Mouse (Mus musculus) liver, embryonic 13.5 days (tissue): ENCODE data around the gene Nanos3. TPM values are rescaled to one million over a fixed set of nuclear protein-coding genes. Genes with fewer than 3 reads are reported as not detected.

Source experiments
- ATAC-seq: fragments of 200-750 bp; cut with Nextera tagmentation; 2 replicates; pipeline ENCODE4 v1.8.0; 2017; ENCODE audit warnings: low read depth, mild to moderate bottlenecking, moderate number of reproducible peaks, moderate library complexity
- DNase-seq: peaks from one replicate; pipeline ENCODE4 v3.0.0; 2022
- H3K27ac ChIP-seq: fragments of 300-500 bp; sonication (generic); 2 replicates; pipeline ENCODE4 v1.5.1; 2015; ENCODE audit warnings: moderate library complexity, mild to moderate bottlenecking, inconsistent platforms
- H3K27me3 ChIP-seq: fragments of 300-500 bp; sonication (generic); 2 replicates; pipeline ENCODE4 v1.6.1; 2015; ENCODE audit warnings: mild to moderate bottlenecking, inconsistent platforms
- H3K36me3 ChIP-seq: fragments of 300-500 bp; sonication (generic); 2 replicates; pipeline ENCODE4 v1.6.1; 2015; ENCODE audit warnings: mild to moderate bottlenecking, inconsistent platforms
- H3K4me1 ChIP-seq: fragments of 300-500 bp; sonication (generic); replicated peaks from 2 replicates; pipeline ENCODE4 v1.6.1; 2015; ENCODE audit warnings: inconsistent platforms
- H3K4me2 ChIP-seq: fragments of 300-500 bp; sonication (generic); 2 replicates; pipeline ENCODE4 v1.6.1; 2015; ENCODE audit warnings: inconsistent platforms, mild to moderate bottlenecking, moderate library complexity
- H3K4me3 ChIP-seq: fragments of 300-500 bp; sonication (generic); replicated peaks from 2 replicates; pipeline ENCODE4 v1.5.1; 2015; ENCODE audit warnings: mild to moderate bottlenecking, inconsistent platforms
- H3K9ac ChIP-seq: fragments of 300-500 bp; sonication (generic); 2 replicates; pipeline ENCODE4 v1.6.1; 2015; ENCODE audit warnings: mild to moderate bottlenecking, inconsistent platforms
- H3K9me3 ChIP-seq: fragments of 300-500 bp; sonication (generic); replicated peaks from 2 replicates; pipeline ENCODE4 v1.6.1; 2016; ENCODE audit warnings: inconsistent platforms
- WGBS: fragments of 180-500 bp; shearing (Covaris S2); methylation state at CpG from one replicate; pipeline ENCODE4 v1.1.7; 2015; ENCODE audit not compliant: insufficient replicate concordance; 5-methylcytosine and 5-hydroxymethylcytosine counted together
- polyA plus RNA-seq: library from polyadenylated mRNA; unstranded; fragments of >200 nt; fragmentation: Nextera tagmentation; extraction: Ambion mirVana; gene quantifications from 2 replicates; pipeline ENCODE4 v1.2.1, GENCODE M21; 2015

The Nanos3 gene
- polyA plus RNA-seq, 1 experiment from 2014 or later = 0.28 TPM

DNA sequence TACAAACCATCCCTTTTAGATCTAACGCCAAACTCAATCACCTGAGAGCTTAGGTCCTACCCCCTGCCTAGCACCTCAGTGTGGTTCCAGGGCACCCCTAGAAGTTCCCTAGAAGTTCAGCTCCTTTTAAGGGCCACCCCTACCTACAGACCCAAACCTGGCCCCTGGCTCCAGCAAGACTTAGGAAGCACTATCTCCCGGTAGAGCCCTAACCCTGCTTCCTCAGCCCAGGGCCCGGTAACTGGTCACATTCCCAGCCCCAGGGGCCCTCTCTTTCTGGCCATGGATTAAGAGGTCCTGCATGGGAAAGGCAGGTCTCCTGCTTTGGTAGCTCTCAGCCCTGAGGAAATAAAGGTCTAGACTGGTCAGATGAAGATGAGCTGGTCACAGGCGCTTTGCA, 5.1 kb downstream of the Nanos3 start:
- no peak overlapping the region for H3K27ac ChIP-seq

GRCm38 (mm10) chr8:84178592-84178991, 6.4 kb downstream of the Nanos3 start:
- no peak for DNase-seq
- 70% methylated on average over 8 of the region's 8 CpGs for WGBS
- Histone ChIP-seq H3K4me1 (peaks cover 43% of the 10 kb centered on the region), H3K4me2 (no peak overlapping the region), H3K36me3 (no peaks in the 10 kb centered on the region), H3K9ac (no peak overlapping the region), H3K9me3 (no peaks in the 10 kb centered on the region), H3K27me3 (peaks cover 22% of the 10 kb centered on the region), H3K27ac (no peak overlapping the region), H3K4me3 (no peak overlapping the region)
- ATAC-seq = no peak

More for the DNA sequence above, 5.1 kb downstream of the Nanos3 start:
- H3K9me3 ChIP-seq = no peaks in the 10 kb centered on the region
- H3K36me3 ChIP-seq = no peaks in the 10 kb centered on the region
- DNase-seq = no peak
- 37% methylated on average over 4 of the region's 4 CpGs for WGBS
- no peak; the same call in 1 of the 2 replicates for ATAC-seq
- H3K4me3 ChIP-seq = no peak overlapping the region; the same call in 1 of the 2 replicates
- H3K27me3 ChIP-seq = peaks cover 36% of the 10 kb centered on the region
- H3K9ac ChIP-seq = peak overlapping the region; percentile 43; the same call in 1 of the 2 replicates
- H3K4me2 ChIP-seq = peak overlapping the region; percentile 47
- peaks cover 52% of the 10 kb centered on the region for H3K4me1 ChIP-seq

DNA sequence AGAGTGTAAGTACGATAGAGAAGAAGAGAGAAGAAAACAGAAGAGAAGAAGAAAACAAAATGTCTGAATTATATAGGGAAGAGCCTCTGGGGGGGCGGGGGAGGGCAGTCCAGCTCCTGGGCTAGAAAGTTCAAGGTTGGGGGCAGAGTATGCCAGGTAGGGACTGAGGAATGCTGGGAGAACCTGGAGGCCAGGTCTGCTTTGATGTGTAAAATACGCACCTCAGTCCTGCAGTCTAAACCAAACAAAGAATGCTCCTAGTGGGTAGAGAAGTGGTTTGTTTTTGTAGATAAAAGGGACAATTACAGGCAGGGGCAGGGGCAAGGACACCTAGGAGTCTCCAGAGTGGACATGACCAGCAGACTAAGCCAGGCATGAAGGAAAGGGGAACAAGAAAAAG, 7.6 kb downstream of the Nanos3 start:
- Histone ChIP-seq H3K9me3 (no peaks in the 10 kb centered on the region), H3K4me2 (no peak overlapping the region), H3K4me3 (no peak overlapping the region), H3K9ac (no peak overlapping the region), H3K36me3 (no peaks in the 10 kb centered on the region), H3K27me3 (peaks cover 10% of the 10 kb centered on the region), H3K27ac (no peak overlapping the region), H3K4me1 (peaks cover 33% of the 10 kb centered on the region)
- ATAC-seq (no peak), DNase-seq (no peak)
- 67% methylated on average over 3 of the region's 3 CpGs for WGBS

DNA sequence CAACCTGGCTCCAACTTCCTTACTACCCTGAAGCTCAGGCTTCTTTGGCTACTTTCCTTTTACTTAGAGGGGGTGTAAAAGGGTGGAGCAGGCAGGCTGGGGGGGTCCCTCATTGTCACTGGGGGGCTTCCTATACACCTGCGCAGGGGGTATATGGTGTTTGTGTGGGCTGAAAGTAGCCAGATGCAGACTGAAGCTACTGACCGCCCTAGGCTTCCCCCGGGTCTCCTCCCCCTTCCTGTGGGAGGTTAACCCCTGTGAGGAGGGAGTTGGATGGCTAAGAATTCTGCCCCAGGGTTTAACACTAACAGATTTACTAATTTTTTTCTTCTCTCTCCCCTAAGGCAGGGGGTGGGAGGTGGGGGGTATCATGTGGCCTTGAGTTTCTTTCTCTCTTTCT, 8.5 kb downstream of the Nanos3 start:
- DNase-seq (no peak), ATAC-seq (no peak)
- H3K27ac ChIP-seq = no peak overlapping the region
- H3K27me3 ChIP-seq = 0 out of 2 replicates have a peak, but pooled peaks cover 6% of the 10 kb centered on the region
- WGBS = 5% methylated on average over 3 of the region's 3 CpGs
- no peak overlapping the region for H3K4me2 ChIP-seq
- peaks cover 27% of the 10 kb centered on the region for H3K4me1 ChIP-seq
- no peak overlapping the region for H3K4me3 ChIP-seq
- no peak overlapping the region for H3K9ac ChIP-seq
- H3K36me3 ChIP-seq = no peaks in the 10 kb centered on the region
- H3K9me3 ChIP-seq = no peaks in the 10 kb centered on the region

- Histone ChIP-seq H3K9me3 (no peaks in the 10 kb centered on the region), H3K27me3 (no peaks in the 10 kb centered on the region), H3K36me3 (no peaks in the 10 kb centered on the region), H3K27ac (no peak overlapping the region), H3K9ac (no peak overlapping the region), H3K4me2 (no peak overlapping the region), H3K4me1 (peaks cover 11% of the 10 kb centered on the region), H3K4me3 (no peak overlapping the region)
- DNase-seq (no peak), ATAC-seq (no peak)
- WGBS = 70% methylated on average over 6 of the region's 6 CpGs
These were observed 11.2 kb downstream of the Nanos3 start for GRCm38 (mm10) chr8:84173861-84174260.

DNA sequence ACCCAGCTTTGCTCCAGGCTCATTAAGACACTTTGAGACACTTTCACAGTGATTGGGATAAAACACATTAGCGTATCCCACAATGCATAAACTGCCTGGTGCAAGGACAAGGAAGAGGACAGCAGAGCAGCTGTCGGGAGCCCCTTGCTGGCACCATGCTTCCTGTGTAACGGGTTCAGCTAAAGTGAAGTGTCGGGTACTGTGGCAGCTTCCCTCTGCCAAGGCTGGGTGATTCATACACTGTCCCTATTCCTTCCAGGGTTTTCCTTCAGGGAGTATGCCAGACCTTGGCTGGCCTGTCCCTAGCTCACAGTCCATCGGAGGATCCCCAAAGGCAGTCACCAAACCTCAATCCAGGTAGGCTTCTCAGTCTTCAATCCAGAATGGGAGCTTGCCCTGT, 14.9 kb downstream of the Nanos3 start:
- H3K9ac ChIP-seq = no peak overlapping the region
- ATAC-seq = no peak
- no peaks in the 10 kb centered on the region for H3K9me3 ChIP-seq
- H3K36me3 ChIP-seq = no peaks in the 10 kb centered on the region
- H3K27ac ChIP-seq = no peak overlapping the region
- 67% methylated on average over 5 of the region's 5 CpGs for WGBS
- H3K4me1 ChIP-seq = peaks cover 9% of the 10 kb centered on the region; the same call in 1 of the 2 replicates
- DNase-seq = no peak
- H3K27me3 ChIP-seq = 0 out of 2 replicates have a peak, but pooled peaks cover 3% of the 10 kb centered on the region
- H3K4me3 ChIP-seq = no peak overlapping the region
- no peak overlapping the region for H3K4me2 ChIP-seq

DNA sequence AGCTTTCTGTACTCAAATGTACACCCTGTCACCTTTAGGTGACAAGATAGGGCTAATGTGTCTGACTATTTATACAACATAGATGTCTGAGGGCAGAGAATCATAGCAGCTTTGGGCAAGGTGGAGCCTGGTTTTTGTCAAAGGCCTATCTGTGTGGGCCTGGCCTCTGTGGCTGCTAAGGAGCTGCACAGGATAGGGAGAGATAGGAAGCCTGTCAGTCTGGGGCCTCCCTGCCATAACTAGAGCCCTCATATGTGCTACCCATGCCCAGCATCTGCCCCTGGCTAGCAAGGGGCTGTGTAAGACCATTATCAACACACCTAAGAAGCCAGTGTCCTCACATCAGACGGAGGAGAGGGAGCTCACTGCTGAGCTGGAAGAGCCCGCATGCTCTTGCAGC, 17.3 kb downstream of the Nanos3 start:
- no peak overlapping the region for H3K27ac ChIP-seq
- 48% methylated on average over 2 of the region's 2 CpGs for WGBS

GRCm38 (mm10) chr8:84157620-84158019, 27.4 kb downstream of the Nanos3 start:
- Histone ChIP-seq H3K27me3 (no peaks in the 10 kb centered on the region), H3K9me3 (no peaks in the 10 kb centered on the region)

More for the DNA sequence above, 17.3 kb downstream of the Nanos3 start:
- peaks cover 9% of the 10 kb centered on the region; the same call in 1 of the 2 replicates for H3K4me1 ChIP-seq
- DNase-seq (no peak), ATAC-seq (peak; percentile 69)
- H3K9ac ChIP-seq = no peak overlapping the region
- H3K9me3 ChIP-seq = no peaks in the 10 kb centered on the region
- no peaks in the 10 kb centered on the region for H3K36me3 ChIP-seq
- H3K4me2 ChIP-seq = no peak overlapping the region
- H3K27me3 ChIP-seq = 0 out of 2 replicates have a peak, but pooled peaks cover 3% of the 10 kb centered on the region
- no peak overlapping the region for H3K4me3 ChIP-seq

DNA sequence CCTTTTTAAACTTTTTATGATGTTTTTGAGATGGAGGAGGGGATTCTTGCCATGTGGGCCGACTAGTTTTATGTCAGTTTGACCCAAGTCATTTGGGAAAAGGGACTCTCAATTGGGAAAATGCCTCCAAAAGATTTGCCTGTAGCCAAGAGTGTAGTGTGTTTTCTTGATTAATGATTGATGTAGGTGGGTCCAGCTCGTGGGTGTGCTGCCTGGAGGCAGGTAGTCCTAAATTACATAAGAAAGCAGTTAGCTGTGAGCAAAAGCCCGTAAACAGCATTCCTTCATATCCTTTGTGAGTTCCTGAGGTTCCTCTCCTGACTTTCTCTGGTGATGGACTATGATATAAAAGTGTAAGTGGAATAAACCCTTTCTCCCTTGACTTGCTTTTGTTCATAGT, 35.8 kb downstream of the Nanos3 start:
- no peak overlapping the region for H3K27ac ChIP-seq
- no peak overlapping the region for H3K4me2 ChIP-seq
- peaks cover 33% of the 10 kb centered on the region for H3K4me1 ChIP-seq
- peaks cover 1% of the 10 kb centered on the region for H3K36me3 ChIP-seq
- no peaks in the 10 kb centered on the region for H3K27me3 ChIP-seq
- no peak overlapping the region for H3K9ac ChIP-seq
- no peaks in the 10 kb centered on the region for H3K9me3 ChIP-seq
- DNase-seq (no peak), ATAC-seq (no peak)
- no peak overlapping the region for H3K4me3 ChIP-seq
- WGBS = 59% methylated on average over 3 of the region's 3 CpGs

More at GRCm38 (mm10) chr8:84157620-84158019, 27.4 kb downstream of the Nanos3 start:
- Histone ChIP-seq H3K4me3 (no peak overlapping the region), H3K36me3 (no peaks in the 10 kb centered on the region), H3K4me1 (no peaks in the 10 kb centered on the region), H3K4me2 (no peak overlapping the region), H3K9ac (no peak overlapping the region), H3K27ac (no peak overlapping the region)
- 77% methylated on average over 4 of the region's 4 CpGs for WGBS
- DNase-seq (no peak), ATAC-seq (no peak)

- Histone ChIP-seq H3K4me1 (peaks cover 33% of the 10 kb centered on the region), H3K4me3 (0 out of 2 replicates have a peak overlapping the region, but pooled peaks have one; percentile 73), H3K27ac (no peak overlapping the region), H3K27me3 (no peaks in the 10 kb centered on the region), H3K4me2 (peak overlapping the region; percentile 89), H3K9me3 (no peaks in the 10 kb centered on the region), H3K36me3 (peaks cover 8% of the 10 kb centered on the region), H3K9ac (no peak overlapping the region)
- DNase-seq (no peak), ATAC-seq (no peak)
- WGBS = 79% methylated on average over 5 of the region's 5 CpGs
These were observed 36.5 kb downstream of the Nanos3 start for GRCm38 (mm10) chr8:84148531-84148850.

- Histone ChIP-seq H3K4me3 (peak within 1 kb of the TSS; percentile 73), H3K36me3 (peaks cover 13% of the 10 kb centered on the region), H3K27ac (peak within 1 kb of the TSS; percentile 19; the same call in 1 of the 2 replicates), H3K9ac (peak within 1 kb of the TSS; percentile 79), H3K9me3 (no peaks in the 10 kb centered on the region), H3K4me2 (peak within 1 kb of the TSS; percentile 89), H3K27me3 (no peaks in the 10 kb centered on the region), H3K4me1 (peaks cover 33% of the 10 kb centered on the region)
- peak; percentile 90 for DNase-seq
- 15% methylated on average over 49 of the region's 49 CpGs for WGBS
- ATAC-seq = peak; percentile 92
These were observed 37.1 kb downstream of the Nanos3 start, which contains the start of the genes Cc2d1a and 4930432K21Rik for GRCm38 (mm10) chr8:84147769-84148530. Gene Cc2d1a (minus strand): TSS chr8:84147936. Gene 4930432K21Rik (plus strand): TSS chr8:84148025.
